Mouse (Mus musculus) right cerebral cortex, postnatal 10 days (tissue): ENCODE data around the gene Snx5.

Experiments used
- DNase-seq, 2 experiments: peaks; one replicate each; pipeline ENCODE4 v3.0.0; 2021; ENCODE audit warnings: low spot score in 2 of 2

Snx5 gene

GRCm38 (mm10) chr2:144270507-144271420, at the start of gene Snx5, which contains the start of gene Mgme1:
Gene Snx5 (minus strand): TSS chr2:144270906.
Gene Mgme1 (plus strand): TSS chr2:144270663.
- DNase-seq, result peak; percentile 97

- DNase-seq, result no peak
These were observed 40.7 kb upstream of the Snx5 start for GRCm38 (mm10) chr2:144311372-144311771.

- DNase-seq, result no peak
These were observed 39.6 kb upstream of the Snx5 start for GRCm38 (mm10) chr2:144310273-144310672.

GRCm38 (mm10) chr2:144308561-144308960, 37.9 kb upstream of the Snx5 start:
- DNase-seq, result no peak

GRCm38 (mm10) chr2:144305721-144306294, 35.1 kb upstream of the Snx5 start:
- no peak for DNase-seq

- no peak for DNase-seq
These were observed 30.4 kb upstream of the Snx5 start for GRCm38 (mm10) chr2:144301101-144301500.

GRCm38 (mm10) chr2:144299749-144300669, 29.3 kb upstream of the Snx5 start:
- no peak for DNase-seq

- no peak for DNase-seq
These were observed 24.5 kb upstream of the Snx5 start for GRCm38 (mm10) chr2:144295145-144295735.

GRCm38 (mm10) chr2:144291600-144292305, 21.0 kb upstream of the Snx5 start:
- peak; percentile 74 to 90 for DNase-seq

- DNase-seq, result no peak
These were observed 19.6 kb upstream of the Snx5 start for GRCm38 (mm10) chr2:144290321-144290720.

GRCm38 (mm10) chr2:144281417-144281816, 10.7 kb upstream of the Snx5 start:
- DNase-seq, result no peak

GRCm38 (mm10) chr2:144280568-144280967, 9.9 kb upstream of the Snx5 start:
- DNase-seq, result no peak

- DNase-seq, result no peak
These were observed 9.0 kb upstream of the Snx5 start for GRCm38 (mm10) chr2:144279742-144280141.

- no peak for DNase-seq
These were observed 6.2 kb upstream of the Snx5 start for GRCm38 (mm10) chr2:144276885-144277284.

- DNase-seq, result no peak
These were observed 4.0 kb upstream of the Snx5 start for GRCm38 (mm10) chr2:144274741-144275140.

- DNase-seq, result no peak
These were observed 1.4 kb upstream of the Snx5 start for GRCm38 (mm10) chr2:144272088-144272487.

GRCm38 (mm10) chr2:144269679-144270475, 829 bp downstream of the Snx5 start:
- no peak for DNase-seq

GRCm38 (mm10) chr2:144269306-144269650, 1.4 kb downstream of the Snx5 start:
- DNase-seq, result no peak

- no peak for DNase-seq
These were observed 2.0 kb downstream of the Snx5 start for GRCm38 (mm10) chr2:144268446-144269305.
